ENCODE assay signal across 12 mouse cellular contexts in the genomic region with DNA sequence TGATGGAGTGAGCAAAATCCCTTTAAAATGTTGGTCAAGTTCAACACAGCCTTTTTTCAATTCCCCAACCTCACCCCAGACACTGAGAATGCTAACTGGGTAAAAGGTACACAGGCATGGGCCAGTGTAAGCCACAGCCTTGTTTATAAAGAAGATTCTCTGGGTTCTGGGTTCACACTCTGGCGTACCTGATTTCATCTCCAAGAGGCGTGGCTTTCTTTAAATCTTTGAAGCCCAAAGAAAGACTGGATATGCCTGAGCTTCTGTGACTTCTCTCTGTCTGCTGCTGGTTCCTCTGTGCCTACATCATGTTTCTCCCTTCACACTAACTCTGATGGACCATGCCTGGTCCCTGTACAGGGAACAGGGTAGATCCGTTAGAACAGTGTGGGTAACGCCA.
A peak's percentile ranks its signal among the peaks of the same experiment; 100 is the strongest.
DNase-seq lines count a peak whose midpoint lies in the region; ATAC-seq lines count a peak whose summit lies in the region.
"Had no signal": no experiment of that assay in that cellular context is flagged by ENCODE, and none has a peak within 500 bp of the region (broad histone marks: within the 10 kb centered on the region; RNA-seq: fewer than 3 reads in every experiment).

No protein-coding gene starts in this region.

- peak overlapping the region; percentile 87 for H3K4me2 ChIP-seq in limb, embryonic 12.5 days
- peak overlapping the region; percentile 91 for H3K4me2 ChIP-seq in hindbrain, embryonic 15.5 days
- peak overlapping the region; percentile 77 for H3K4me2 ChIP-seq in neural tube, embryonic 15.5 days

- WGBS in limb, embryonic 12.5 days, result 58% methylated on average over 4 of the region's 4 CpGs
- whole genome bisulfite sequencing in limb, embryonic 10.5 days, result 72% methylated on average over 4 of the region's 4 CpGs
- WGBS in hindbrain, embryonic 15.5 days, result 73% methylated on average over 4 of the region's 4 CpGs
- 72% methylated on average over 4 of the region's 4 CpGs for WGBS in neural tube, embryonic 15.5 days

- H3K9ac ChIP-seq in limb, embryonic 12.5 days (replicated peaks), result no peak overlapping the region
- peak overlapping the region; percentile 71 for H3K9ac ChIP-seq in hindbrain, embryonic 15.5 days
- H3K9ac ChIP-seq in neural tube, embryonic 15.5 days (replicated peaks), result peak overlapping the region; percentile 78
- H3K9ac ChIP-seq: liver, embryonic 15.5 days had no signal

- ATAC-seq in limb, embryonic 12.5 days (ENCODE audit: insufficient number of reproducible peaks, insufficient read depth, low FRiP score, low TSS enrichment, low read depth), result no peak
- no peak for ATAC-seq in hindbrain, embryonic 15.5 days (ENCODE audit: low FRiP score, low read depth)
- ATAC-seq in neural tube, embryonic 15.5 days (ENCODE audit: low FRiP score), result no peak
- ATAC-seq in erythroid progenitor cell, adult 5-6 weeks (replicated peaks; ENCODE audit: low FRiP score, poor library complexity, severe bottlenecking), result no peak

- no peak overlapping the region for H3K27ac ChIP-seq in limb, embryonic 12.5 days
- no peak overlapping the region for H3K27ac ChIP-seq in limb, embryonic 10.5 days
- peak overlapping the region; percentile 92 for H3K27ac ChIP-seq in hindbrain, embryonic 15.5 days (replicated peaks)
- H3K27ac ChIP-seq in neural tube, embryonic 15.5 days (replicated peaks), result peak overlapping the region; percentile 93; the same call in 1 of the 2 replicates
- H3K27ac ChIP-seq: liver, embryonic 15.5 days had no signal

- H3K9me3 ChIP-seq in limb, embryonic 12.5 days, result no peaks in the 10 kb centered on the region
- H3K9me3 ChIP-seq in limb, embryonic 10.5 days (replicated peaks), result no peaks in the 10 kb centered on the region
- no peaks in the 10 kb centered on the region for H3K9me3 ChIP-seq in hindbrain, embryonic 15.5 days
- H3K9me3 ChIP-seq in neural tube, embryonic 15.5 days (replicated peaks), result no peaks in the 10 kb centered on the region
- H3K9me3 ChIP-seq: liver, embryonic 15.5 days had no signal

- H3K27me3 ChIP-seq in limb, embryonic 12.5 days, result peaks cover 88% of the 10 kb centered on the region
- peaks cover 82% of the 10 kb centered on the region for H3K27me3 ChIP-seq in limb, embryonic 10.5 days (ENCODE audit: low read depth, poor library complexity, severe bottlenecking)
- H3K27me3 ChIP-seq in hindbrain, embryonic 15.5 days, result no peaks in the 10 kb centered on the region
- H3K27me3 ChIP-seq in neural tube, embryonic 15.5 days (replicated peaks), result no peaks in the 10 kb centered on the region

- peak; percentile 71 for DNase-seq in cerebellum, adult 9-10 months
- no peak for DNase-seq in cerebellum, postnatal 14 days
- no peak for DNase-seq in limb, embryonic 10.5 days (ENCODE audit: low spot score)
- no peak for DNase-seq in layer of hippocampus, adult 9-11 months
- DNase-seq: B cell, adult 2 months; kidney, adult 9 months; thymus, adult 2 months had no signal

- H3K4me1 ChIP-seq in limb, embryonic 12.5 days (replicated peaks), result peaks cover 10% of the 10 kb centered on the region; the same call in 1 of the 2 replicates
- H3K4me1 ChIP-seq in limb, embryonic 10.5 days, result peaks cover 24% of the 10 kb centered on the region
- peaks cover 43% of the 10 kb centered on the region for H3K4me1 ChIP-seq in hindbrain, embryonic 15.5 days (replicated peaks)
- H3K4me1 ChIP-seq in neural tube, embryonic 15.5 days, result peaks cover 46% of the 10 kb centered on the region
- H3K4me1 ChIP-seq: liver, embryonic 15.5 days had no signal

- peak overlapping the region; percentile 55; the same call in 1 of the 2 replicates for H3K4me3 ChIP-seq in limb, embryonic 12.5 days (replicated peaks)
- no peak overlapping the region for H3K4me3 ChIP-seq in limb, embryonic 10.5 days
- H3K4me3 ChIP-seq in hindbrain, embryonic 15.5 days, result peak overlapping the region; percentile 57
- peak overlapping the region; percentile 67 for H3K4me3 ChIP-seq in neural tube, embryonic 15.5 days (replicated peaks)

- H3K36me3 ChIP-seq in limb, embryonic 12.5 days, result no peaks in the 10 kb centered on the region
- H3K36me3 ChIP-seq in limb, embryonic 10.5 days, result no peaks in the 10 kb centered on the region
- no peaks in the 10 kb centered on the region for H3K36me3 ChIP-seq in hindbrain, embryonic 15.5 days
- no peaks in the 10 kb centered on the region for H3K36me3 ChIP-seq in neural tube, embryonic 15.5 days
- H3K36me3 ChIP-seq: liver, embryonic 15.5 days had no signal

Comparison
In these comparisons a context has a peak if more than half of its experiments do, and no peak if none do; other contexts are left out.
1. H3K27ac ChIP-seq: peak in hindbrain, embryonic 15.5 days (single experiment) and neural tube, embryonic 15.5 days (single experiment); none in limb, embryonic 12.5 days (single experiment) and limb, embryonic 10.5 days (single experiment).
2. Peak in every context shown above with its lines, with median percentiles within 50 percentile points of each other: H3K4me2 ChIP-seq.